Mouse (Mus musculus): ENCODE data around the gene Adra2c.

Adra2c gene

GRCm38 (mm10) chr5:35278019-35278418 lies at the start of gene Adra2c:
Adra2c (plus strand) TSS chr5:35278319.
- no peak for DNase-seq (ENCODE audit: low read depth, low spot score)

- no peak for DNase-seq (ENCODE audit: low read depth, low spot score)
These were observed 45.0 kb upstream of the Adra2c start for GRCm38 (mm10) chr5:35233142-35233541.

GRCm38 (mm10) chr5:35237757-35238156 lies 40.4 kb upstream of the Adra2c start:
- no peak for DNase-seq (ENCODE audit: low read depth, low spot score)

- peak; percentile 94 for DNase-seq (ENCODE audit: low read depth, low spot score)
These were observed 39.5 kb upstream of the Adra2c start for GRCm38 (mm10) chr5:35238627-35239026.

GRCm38 (mm10) chr5:35241556-35241955 lies 36.6 kb upstream of the Adra2c start:
- no peak for DNase-seq (ENCODE audit: low read depth, low spot score)

GRCm38 (mm10) chr5:35244204-35244603 lies 33.9 kb upstream of the Adra2c start:
- peak; percentile 27 for DNase-seq (ENCODE audit: low read depth, low spot score)

- peak; percentile 73 for DNase-seq (ENCODE audit: low read depth, low spot score)
These were observed 32.4 kb upstream of the Adra2c start for GRCm38 (mm10) chr5:35245555-35246273.

GRCm38 (mm10) chr5:35254964-35255716 lies 23.0 kb upstream of the Adra2c start:
- peak; percentile 18 for DNase-seq (ENCODE audit: low read depth, low spot score)

GRCm38 (mm10) chr5:35263716-35264115 lies 14.4 kb upstream of the Adra2c start:
- DNase-seq (ENCODE audit: low read depth, low spot score): no peak

GRCm38 (mm10) chr5:35267486-35267885 lies 10.6 kb upstream of the Adra2c start:
- peak; percentile 43 for DNase-seq (ENCODE audit: low read depth, low spot score)

- no peak for DNase-seq (ENCODE audit: low read depth, low spot score)
These were observed 2.8 kb upstream of the Adra2c start for GRCm38 (mm10) chr5:35275356-35275755.

GRCm38 (mm10) chr5:35278741-35279695 lies 899 bp downstream of the Adra2c start:
- DNase-seq (ENCODE audit: low read depth, low spot score): peak; percentile 86

- no peak for DNase-seq (ENCODE audit: low read depth, low spot score)
These were observed 1.5 kb downstream of the Adra2c start for GRCm38 (mm10) chr5:35279696-35280001.

GRCm38 (mm10) chr5:35280002-35280782 lies 2.1 kb downstream of the Adra2c start:
- DNase-seq (ENCODE audit: low read depth, low spot score): peak; percentile 69

GRCm38 (mm10) chr5:35280783-35281165 lies 2.7 kb downstream of the Adra2c start:
- no peak for DNase-seq (ENCODE audit: low read depth, low spot score)

GRCm38 (mm10) chr5:35285281-35285680 lies 7.2 kb downstream of the Adra2c start:
- DNase-seq (ENCODE audit: low read depth, low spot score): peak; percentile 31

- peak; percentile 48 for DNase-seq (ENCODE audit: low read depth, low spot score)
These were observed 8.1 kb downstream of the Adra2c start for GRCm38 (mm10) chr5:35286190-35286589.

- no peak for DNase-seq (ENCODE audit: low read depth, low spot score)
These were observed 21.5 kb downstream of the Adra2c start for GRCm38 (mm10) chr5:35299621-35300020.

- DNase-seq (ENCODE audit: low read depth, low spot score): no peak
These were observed 26.1 kb downstream of the Adra2c start for GRCm38 (mm10) chr5:35304191-35304590.

- peak; percentile 92 for DNase-seq (ENCODE audit: low read depth, low spot score)
These were observed 27.2 kb downstream of the Adra2c start for GRCm38 (mm10) chr5:35305332-35305731.

- no peak for DNase-seq (ENCODE audit: low read depth, low spot score)
These were observed 28.6 kb downstream of the Adra2c start for GRCm38 (mm10) chr5:35306692-35307091.

Data from brain, adult 2 months (tissue).